Mouse (Mus musculus) heart, embryonic 10.5 days (tissue): Measurements from ENCODE around the gene Srrm2. TPM values are rescaled to one million over a fixed set of nuclear protein-coding genes. Genes with fewer than 3 reads are reported as not detected.
A peak's percentile ranks its signal among the peaks of the same experiment; 100 is the strongest.

ENCODE experiments used
- DNase-seq: peaks from one replicate; pipeline ENCODE4 v3.0.0-alpha.2; 2017; ENCODE audit warnings: low spot score
- H3K27ac ChIP-seq: fragments of 300-500 bp; sonication (generic); 2 replicates; pipeline ENCODE4 v1.5.1; 2016; ENCODE audit warnings: mild to moderate bottlenecking
- H3K27me3 ChIP-seq: fragments of 300-500 bp; sonication (generic); 2 replicates; pipeline ENCODE4 v1.6.1; 2016; ENCODE audit warnings: mild to moderate bottlenecking; ENCODE audit not compliant: poor library complexity, insufficient read depth, severe bottlenecking
- H3K36me3 ChIP-seq: fragments of 300-500 bp; sonication (generic); 2 replicates; pipeline ENCODE4 v1.6.1; 2016; ENCODE audit warnings: mild to moderate bottlenecking, moderate library complexity
- H3K4me1 ChIP-seq: fragments of 300-500 bp; sonication (generic); 2 replicates; pipeline ENCODE4 v1.6.1; 2016; ENCODE audit warnings: mild to moderate bottlenecking
- H3K4me3 ChIP-seq: fragments of 300-500 bp; sonication (generic); 2 replicates; pipeline ENCODE4 v1.5.1; 2016; ENCODE audit warnings: mild to moderate bottlenecking, moderate library complexity
- H3K9me3 ChIP-seq: fragments of 300-500 bp; sonication (generic); 2 replicates; pipeline ENCODE4 v1.6.1; 2016; ENCODE audit warnings: mild to moderate bottlenecking, moderate library complexity
- WGBS: fragments of 180-500 bp; shearing (Covaris S2); methylation state at CpG from one replicate; pipeline ENCODE4 v1.1.7; 2016; 5-methylcytosine and 5-hydroxymethylcytosine counted together
- microRNA-seq: library from miRNA; unstranded; fragments of <30 nt; microRNA quantifications from one replicate; pipeline ENCODE4, GENCODE M21; 2017
- polyA plus RNA-seq: library from polyadenylated mRNA; unstranded; fragments of >200 nt; fragmentation: Nextera tagmentation; extraction: Ambion mirVana; gene quantifications from 2 replicates; pipeline ENCODE4 v1.2.1, GENCODE M21; 2016

The Srrm2 gene
- polyA plus RNA-seq, 1 experiment from 2014 or later = 505 TPM

GRCm38 (mm10) chr17:23853292-23853691 is 63.0 kb downstream of the Srrm2 start:
- DNase-seq = no peak
- H3K4me3 ChIP-seq = 0 out of 2 replicates have a peak overlapping the region, but pooled peaks have one; percentile 15
- peaks cover 7% of the 10 kb centered on the region; the same call in 1 of the 2 replicates for H3K27me3 ChIP-seq
- H3K9me3 ChIP-seq = no peaks in the 10 kb centered on the region
- no peak overlapping the region for H3K27ac ChIP-seq
- no peaks in the 10 kb centered on the region for H3K36me3 ChIP-seq
- H3K4me1 ChIP-seq = peaks cover 4% of the 10 kb centered on the region; the same call in 1 of the 2 replicates
- 37% methylated on average over 5 of the region's 5 CpGs for WGBS

GRCm38 (mm10) chr17:23854229-23854765 is 64.0 kb downstream of the Srrm2 start:
- peaks cover 9% of the 10 kb centered on the region; the same call in 1 of the 2 replicates for H3K27me3 ChIP-seq
- no peak overlapping the region; the same call in 1 of the 2 replicates for H3K27ac ChIP-seq
- no peaks in the 10 kb centered on the region for H3K36me3 ChIP-seq
- no peaks in the 10 kb centered on the region for H3K9me3 ChIP-seq
- no peak for DNase-seq
- no peak overlapping the region for H3K4me3 ChIP-seq
- 72% methylated on average over 10 of the region's 10 CpGs for WGBS
- peaks cover 4% of the 10 kb centered on the region; the same call in 1 of the 2 replicates for H3K4me1 ChIP-seq

GRCm38 (mm10) chr17:23857193-23857592 is 66.9 kb downstream of the Srrm2 start:
- H3K27me3 ChIP-seq = peaks cover 20% of the 10 kb centered on the region; the same call in 1 of the 2 replicates
- H3K27ac ChIP-seq = no peak overlapping the region
- H3K4me1 ChIP-seq = peaks cover 8% of the 10 kb centered on the region; the same call in 1 of the 2 replicates
- 77% methylated on average over 6 of the region's 6 CpGs for WGBS
- DNase-seq = no peak
- H3K9me3 ChIP-seq = no peaks in the 10 kb centered on the region
- no peak overlapping the region for H3K4me3 ChIP-seq
- no peaks in the 10 kb centered on the region for H3K36me3 ChIP-seq

- peaks cover 20% of the 10 kb centered on the region; the same call in 1 of the 2 replicates for H3K27me3 ChIP-seq
- H3K27ac ChIP-seq = no peak overlapping the region
- no peaks in the 10 kb centered on the region for H3K36me3 ChIP-seq
- no peaks in the 10 kb centered on the region for H3K9me3 ChIP-seq
- WGBS = 77% methylated on average over 2 of the region's 2 CpGs
- H3K4me1 ChIP-seq = peaks cover 8% of the 10 kb centered on the region; the same call in 1 of the 2 replicates
- DNase-seq = no peak
- H3K4me3 ChIP-seq = no peak overlapping the region
These were observed 67.6 kb downstream of the Srrm2 start for GRCm38 (mm10) chr17:23857913-23858312.

- 79% methylated on average over 4 of the region's 4 CpGs for WGBS
- Histone ChIP-seq H3K27ac (no peak overlapping the region), H3K4me3 (no peak overlapping the region), H3K4me1 (0 out of 2 replicates have a peak, but pooled peaks cover 4% of the 10 kb centered on the region), H3K36me3 (no peaks in the 10 kb centered on the region), H3K9me3 (no peaks in the 10 kb centered on the region; the same call in 1 of the 2 replicates), H3K27me3 (peaks cover 15% of the 10 kb centered on the region; the same call in 1 of the 2 replicates)
- no peak for DNase-seq
These were observed 72.6 kb downstream of the Srrm2 start for GRCm38 (mm10) chr17:23862926-23863325.

GRCm38 (mm10) chr17:23867756-23868155 is 77.4 kb downstream of the Srrm2 start, which contains the start of gene Prss21:
TSS of gene Prss21 (plus strand) at chr17:23868056.
- WGBS = 78% methylated on average over 15 of the region's 15 CpGs
- H3K4me3 ChIP-seq = no peak within 1 kb of the TSS
- no peak within 1 kb of the TSS for H3K27ac ChIP-seq
- H3K4me1 ChIP-seq = peaks cover 6% of the 10 kb centered on the region; the same call in 1 of the 2 replicates
- DNase-seq = no peak
- H3K27me3 ChIP-seq = 0 out of 2 replicates have a peak, but pooled peaks cover 3% of the 10 kb centered on the region
- no peaks in the 10 kb centered on the region for H3K36me3 ChIP-seq
- H3K9me3 ChIP-seq = no peaks in the 10 kb centered on the region; the same call in 1 of the 2 replicates

GRCm38 (mm10) chr17:23868513-23868912 is 78.2 kb downstream of the Srrm2 start:
- no peak overlapping the region for H3K4me3 ChIP-seq
- H3K27me3 ChIP-seq = 0 out of 2 replicates have a peak, but pooled peaks cover 3% of the 10 kb centered on the region
- no peak for DNase-seq
- no peaks in the 10 kb centered on the region; the same call in 1 of the 2 replicates for H3K9me3 ChIP-seq
- H3K36me3 ChIP-seq = no peaks in the 10 kb centered on the region
- peaks cover 6% of the 10 kb centered on the region; the same call in 1 of the 2 replicates for H3K4me1 ChIP-seq
- no peak overlapping the region for H3K27ac ChIP-seq
- 82% methylated on average over 11 of the region's 11 CpGs for WGBS

Small RNAs within 50 kb of the gene (microRNA-seq; reads per million reads assigned to microRNA genes)
- 2.0 reads per million for gene Mir5125

Other genes with a start within 250 kb of the Srrm2 start
- gene Zfp213, start 226.3 kb upstream of the Srrm2 start, polyA plus RNA-seq = 19.5 and 23.0 TPM in 2 replicates
- gene Zfp13, start 191.0 kb upstream of the Srrm2 start, polyA plus RNA-seq = 12.0 and 15.4 TPM in 2 replicates
- 0.10 and 0.21 TPM in 2 replicates for gene Zscan10, start 189.7 kb upstream of the Srrm2 start, polyA plus RNA-seq
- 0.39 and 0.43 TPM in 2 replicates for gene Mmp25, start 145.3 kb upstream of the Srrm2 start, polyA plus RNA-seq
- 0.28 and 0.40 TPM in 2 replicates for gene Bicdl2, start 130.0 kb upstream of the Srrm2 start, polyA plus RNA-seq
- 152 and 305 TPM in 2 replicates for gene Hcfc1r1, start 116.9 kb upstream of the Srrm2 start, polyA plus RNA-seq
- gene Thoc6, start 116.7 kb upstream of the Srrm2 start, polyA plus RNA-seq = 60.1 and 63.7 TPM in 2 replicates
- 35.4 and 72.4 TPM in 2 replicates for gene Tnfrsf12a, start 113.1 kb upstream of the Srrm2 start, polyA plus RNA-seq
- gene Cldn6, start 111.3 kb upstream of the Srrm2 start, polyA plus RNA-seq = 7.0 and 33.4 TPM in 2 replicates
- gene Cldn9, start 106.5 kb upstream of the Srrm2 start, polyA plus RNA-seq = 0.76 and 2.4 TPM in 2 replicates
- gene 1520401A03Rik, start 67.7 kb upstream of the Srrm2 start, polyA plus RNA-seq = not detected in 2 replicates
- gene Pkmyt1, start 64.2 kb upstream of the Srrm2 start, polyA plus RNA-seq = 46.5 and 53.2 TPM in 2 replicates
- gene Paqr4, start 49.7 kb upstream of the Srrm2 start, polyA plus RNA-seq = 8.7 and 9.3 TPM in 2 replicates
- gene Kremen2, start 44.7 kb upstream of the Srrm2 start, polyA plus RNA-seq = 0.43 and 1.9 TPM in 2 replicates
- 97.9 and 117 TPM in 2 replicates for gene Flywch1, start 18.9 kb upstream of the Srrm2 start, polyA plus RNA-seq
- 9.0 and 20.3 TPM in 2 replicates for gene Flywch2, start 4.5 kb upstream of the Srrm2 start, polyA plus RNA-seq
- gene Elob, start 38.6 kb downstream of the Srrm2 start, polyA plus RNA-seq = 907 and 984 TPM in 2 replicates
- gene Prss33, start 45.5 kb downstream of the Srrm2 start, polyA plus RNA-seq = not detected in 2 replicates
- gene Prss32, start 53.3 kb downstream of the Srrm2 start, polyA plus RNA-seq = not detected in 2 replicates
- gene Prss41, start 53.6 kb downstream of the Srrm2 start, polyA plus RNA-seq = 0.41 and 1.5 TPM in 2 replicates
- gene Prss21, start 77.5 kb downstream of the Srrm2 start, polyA plus RNA-seq = not detected in 2 replicates
- gene Dcpp1, start 90.3 kb downstream of the Srrm2 start, polyA plus RNA-seq = not detected in 2 replicates
- not detected in 2 replicates for gene Dcpp2, start 90.3 kb downstream of the Srrm2 start, polyA plus RNA-seq
- gene Dcpp3, start 126.9 kb downstream of the Srrm2 start, polyA plus RNA-seq = not detected in 2 replicates
- gene Sbp, start 151.1 kb downstream of the Srrm2 start, polyA plus RNA-seq = 0.21 TPM in 1 of 2 replicates, not detected in the other
- gene Sbpl, start 164.7 kb downstream of the Srrm2 start, polyA plus RNA-seq = not detected in 2 replicates
- gene Prss30, start 190.0 kb downstream of the Srrm2 start, polyA plus RNA-seq = 0.18 TPM in 1 of 2 replicates, not detected in the other
- gene Prss22, start 207.6 kb downstream of the Srrm2 start, polyA plus RNA-seq = 0.25 and 1.2 TPM in 2 replicates
- gene Prss27, start 247.6 kb downstream of the Srrm2 start, polyA plus RNA-seq = 0.38 and 1.2 TPM in 2 replicates